Mouse (Mus musculus): ENCODE measurements at regions not wholly inside any gene's neighbourhood (a gene's known extent, or its start where the extent isn't known, plus 50 kb on each side); places are given as distances from the start of the nearest gene placed in this dataset.

- TF ChIP-seq EP300 (IDR thresholded peaks at IDR 0.05; ENCODE audit: low read depth) (no peak), CTCF (IDR thresholded peaks at IDR 0.05; ENCODE audit: low read depth) (no peak)
These were observed 197.1 kb upstream of the Habp2 start for GRCm38 (mm10) chr19:56089795-56090375.

All from heart, postnatal 0 days (tissue).